Mouse (Mus musculus) cerebellum, postnatal 4 days (tissue): Measurements from ENCODE around the gene Hmgcs2.

Experiments used
- DNase-seq, 2 experiments: peaks; one replicate each; pipeline ENCODE4 v3.0.0; 2022; ENCODE audit warnings: low spot score in 2 of 2, mixed read lengths in 1 of 2

Gene Hmgcs2

GRCm38 (mm10) chr3:98280204-98280932 lies at the start of gene Hmgcs2:
Hmgcs2 (plus strand) TSS chr3:98280435.
- peak in 1 of 2 experiments; percentile 15 for DNase-seq

GRCm38 (mm10) chr3:98233504-98233903 lies 46.7 kb upstream of the Hmgcs2 start:
- no peak for DNase-seq

- no peak for DNase-seq
These were observed 44.0 kb upstream of the Hmgcs2 start for GRCm38 (mm10) chr3:98236266-98236665.

GRCm38 (mm10) chr3:98237240-98237639 lies 43.0 kb upstream of the Hmgcs2 start:
- no peak for DNase-seq

- no peak for DNase-seq
These were observed 42.1 kb upstream of the Hmgcs2 start for GRCm38 (mm10) chr3:98238150-98238549.

GRCm38 (mm10) chr3:98242051-98242450 lies 38.2 kb upstream of the Hmgcs2 start:
- DNase-seq = no peak

- DNase-seq = no peak
These were observed 37.7 kb upstream of the Hmgcs2 start for GRCm38 (mm10) chr3:98242458-98243037.

- DNase-seq = no peak
These were observed 34.3 kb upstream of the Hmgcs2 start for GRCm38 (mm10) chr3:98245892-98246291.

- DNase-seq = no peak
These were observed 33.1 kb upstream of the Hmgcs2 start for GRCm38 (mm10) chr3:98246985-98247751.

GRCm38 (mm10) chr3:98249378-98249777 lies 30.9 kb upstream of the Hmgcs2 start:
- DNase-seq = no peak

GRCm38 (mm10) chr3:98249833-98250448 lies 30.3 kb upstream of the Hmgcs2 start:
- DNase-seq = no peak

GRCm38 (mm10) chr3:98254059-98254458 lies 26.2 kb upstream of the Hmgcs2 start:
- DNase-seq = no peak

GRCm38 (mm10) chr3:98254656-98255583 lies 25.3 kb upstream of the Hmgcs2 start:
- no peak for DNase-seq

GRCm38 (mm10) chr3:98258723-98259122 lies 21.5 kb upstream of the Hmgcs2 start:
- no peak for DNase-seq

GRCm38 (mm10) chr3:98259271-98259751 lies 20.9 kb upstream of the Hmgcs2 start:
- DNase-seq = no peak

- DNase-seq = no peak
These were observed 19.7 kb upstream of the Hmgcs2 start for GRCm38 (mm10) chr3:98260534-98260933.

- DNase-seq = no peak
These were observed 18.8 kb upstream of the Hmgcs2 start for GRCm38 (mm10) chr3:98261415-98261814.

- DNase-seq = no peak
These were observed 18.1 kb upstream of the Hmgcs2 start for GRCm38 (mm10) chr3:98262133-98262532.

GRCm38 (mm10) chr3:98267249-98267651 lies 13.0 kb upstream of the Hmgcs2 start:
- no peak for DNase-seq

- DNase-seq = no peak
These were observed 6.4 kb upstream of the Hmgcs2 start for GRCm38 (mm10) chr3:98273623-98274398.
